Mouse (Mus musculus) testis, adult 2 months (tissue): ENCODE measurements around the gene Tmem236.

Source experiments
- CTCF ChIP-seq: fragments of 200-500 bp; IDR thresholded peaks from 2 replicates; pipeline ENCODE4 v1.5.1; 2012; ENCODE audit warnings: low read depth, mild to moderate bottlenecking, inconsistent platforms, low read length, moderate library complexity; ENCODE audit not compliant: control insufficient read depth, insufficient read depth, insufficient replicate concordance
- POLR2A ChIP-seq: fragments of 200-500 bp; IDR thresholded peaks from 2 replicates; pipeline ENCODE4 v1.6.1; 2012; ENCODE audit warnings: low read depth, mild to moderate bottlenecking, inconsistent platforms, low read length, moderate library complexity; ENCODE audit not compliant: control insufficient read depth

- TF ChIP-seq CTCF (no peak), POLR2A (no peak)
Measured at GRCm38 (mm10) chr2:14249839-14250564, 75.7 kb downstream of the Tmem236 start.
